Mouse (Mus musculus): ENCODE results near the gene Ralgds.
"Not testable (repeated sequence)": the region's sequence is repeated elsewhere in the genome, so short reads cannot be mapped to it uniquely, and the experiment has no call there.

The Ralgds gene

GRCm38 (mm10) chr2:28512798-28513401 is at the start of gene Ralgds:
TSS of gene Ralgds (plus strand) at chr2:28513125.
- DNase-seq (ENCODE audit: low spot score), result peak; percentile 31

- peak; percentile 67 for DNase-seq (ENCODE audit: low spot score)
These were observed 49.0 kb upstream of the Ralgds start for GRCm38 (mm10) chr2:28463919-28464318.

DNA sequence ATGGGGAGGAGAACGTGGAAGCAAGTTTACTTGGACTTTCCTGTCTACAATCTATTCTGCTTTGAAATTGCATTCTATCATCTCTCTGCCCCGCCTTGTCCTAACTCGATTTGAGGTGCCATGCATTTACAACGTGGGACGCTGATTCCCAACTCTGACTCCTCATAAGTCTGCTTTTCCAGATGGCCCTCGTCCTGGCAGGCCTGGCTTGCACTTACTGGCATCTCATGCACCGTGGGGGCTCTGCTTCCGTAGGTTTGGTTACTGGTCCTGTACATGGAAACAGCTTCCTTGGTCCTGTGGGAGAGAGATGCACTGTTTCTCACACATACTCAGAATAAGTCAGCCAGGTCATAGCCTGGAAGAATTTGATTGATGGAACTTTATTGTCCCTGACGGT is 48.0 kb upstream of the Ralgds start:
- DNase-seq (ENCODE audit: low spot score), result no peak

GRCm38 (mm10) chr2:28465836-28466518 is 46.9 kb upstream of the Ralgds start, which contains the start of gene 1700007K13Rik:
TSS of gene 1700007K13Rik (minus strand) at chr2:28466332.
- DNase-seq (ENCODE audit: low spot score), result peak; percentile 68

DNA sequence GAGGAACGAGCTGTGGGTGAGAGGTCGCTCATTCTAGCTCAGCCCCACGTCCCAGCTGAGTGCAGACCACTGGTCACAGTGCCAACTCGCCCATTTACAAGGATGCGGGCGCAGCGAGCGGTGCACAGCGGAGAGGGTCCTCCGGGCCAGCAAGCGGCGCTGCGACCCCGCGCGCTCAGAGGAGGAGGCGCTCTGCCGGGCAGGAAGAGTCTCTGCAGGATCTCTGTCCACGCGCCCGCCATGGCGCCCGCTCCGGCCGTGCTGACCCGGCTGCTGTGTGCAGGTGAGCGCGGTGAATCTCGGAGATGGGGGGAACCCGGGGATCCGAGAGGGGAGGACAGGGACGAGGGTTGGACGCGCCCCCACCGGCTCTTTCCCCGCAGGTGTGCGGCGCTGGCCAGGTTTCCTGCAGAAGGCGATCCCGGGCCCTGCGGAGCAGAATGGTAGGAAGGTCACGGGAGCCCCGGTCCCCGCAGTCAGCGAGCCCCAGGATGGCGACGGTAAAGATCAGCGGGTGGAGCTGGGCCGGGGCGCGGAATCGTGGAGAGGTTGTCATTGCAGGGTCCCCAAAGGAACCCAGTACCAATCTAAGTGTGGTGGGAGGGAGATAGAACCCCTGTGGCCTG is 45.0 kb upstream of the Ralgds start, which contains the start of gene Mrps2:
Mrps2 (plus strand) TSS at position 207 of the 626 bp plus-strand sequence.
- DNase-seq (ENCODE audit: low spot score), result peak; percentile 82

- DNase-seq (ENCODE audit: low spot score), result no peak
These were observed 44.3 kb upstream of the Ralgds start for GRCm38 (mm10) chr2:28468486-28469225.

GRCm38 (mm10) chr2:28469461-28469860 is 43.5 kb upstream of the Ralgds start:
- no peak for DNase-seq (ENCODE audit: low spot score)

DNA sequence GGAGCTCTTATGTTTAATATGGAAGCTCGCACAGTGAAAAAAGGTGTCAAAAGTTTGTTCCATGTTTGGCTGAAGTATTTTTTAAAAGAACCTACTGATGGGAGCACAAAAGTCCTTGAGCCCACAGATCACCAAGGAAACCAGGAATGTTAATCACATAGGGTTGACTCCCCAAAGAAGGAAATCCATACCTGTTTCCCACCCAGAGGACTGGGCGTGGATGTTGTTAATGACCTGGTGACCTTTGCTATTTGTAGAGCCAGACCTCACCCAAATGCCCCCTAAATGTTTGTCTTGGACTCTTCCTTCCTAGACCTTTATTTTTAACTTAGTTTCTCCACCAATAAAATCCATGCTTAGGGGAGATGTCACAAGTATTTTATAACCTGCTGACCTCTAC is 42.3 kb upstream of the Ralgds start:
- DNase-seq (ENCODE audit: low spot score), result no peak

- not testable (repeated sequence) for DNase-seq (ENCODE audit: low spot score)
These were observed 40.9 kb upstream of the Ralgds start for GRCm38 (mm10) chr2:28472011-28472410.

- DNase-seq (ENCODE audit: low spot score), result not testable (repeated sequence)
These were observed 34.9 kb upstream of the Ralgds start for GRCm38 (mm10) chr2:28477993-28478392.

DNA sequence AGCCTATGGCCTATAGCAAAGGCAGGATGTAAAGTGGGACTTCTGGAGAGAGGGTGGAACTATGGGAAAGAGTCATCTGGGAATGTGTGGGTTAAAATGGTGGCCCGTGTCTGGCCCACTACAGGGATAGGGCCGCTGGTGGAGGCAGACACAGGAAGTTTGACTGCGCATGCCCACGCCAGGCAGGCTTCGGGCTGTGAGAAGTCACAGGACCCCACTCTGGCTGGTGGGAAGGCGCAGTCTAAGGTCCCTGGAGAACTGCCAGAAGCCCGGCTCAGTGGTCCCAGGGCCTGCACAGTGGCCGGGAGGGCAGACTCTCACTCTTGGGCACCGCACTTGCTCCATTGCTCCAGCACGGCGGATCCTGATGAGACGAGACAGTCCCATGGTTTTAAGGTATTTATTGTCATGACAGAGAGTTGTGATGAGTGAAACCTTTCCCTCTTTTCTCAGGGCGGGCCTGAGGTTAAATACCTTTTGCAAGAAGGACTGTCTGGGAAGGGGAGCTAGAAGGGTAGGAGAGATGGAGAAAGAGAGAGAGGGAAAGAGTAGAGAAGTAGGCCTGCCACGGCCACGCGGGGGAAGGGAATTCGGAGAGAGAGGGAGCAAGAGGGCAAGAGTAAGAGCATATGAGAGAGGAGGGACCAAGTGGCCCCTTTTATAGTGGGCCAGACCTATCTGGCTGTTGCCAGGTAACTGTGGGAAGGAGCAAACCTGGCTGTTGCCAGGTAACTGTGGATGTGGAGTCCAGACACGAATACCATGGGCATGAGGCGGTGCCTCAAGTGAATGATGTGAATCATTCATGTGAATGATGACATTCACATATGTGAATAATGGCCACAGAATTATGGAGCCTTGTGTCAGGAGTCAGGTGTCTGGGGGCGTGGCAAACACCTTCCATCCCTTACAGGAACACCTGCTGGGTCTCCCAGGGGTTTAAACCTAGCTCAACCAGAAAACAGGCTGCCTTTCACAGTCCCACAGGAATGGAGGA is 33.4 kb upstream of the Ralgds start:
- no peak for DNase-seq (ENCODE audit: low spot score)

- no peak for DNase-seq (ENCODE audit: low spot score)
These were observed 29.1 kb upstream of the Ralgds start for GRCm38 (mm10) chr2:28483861-28484260.

DNA sequence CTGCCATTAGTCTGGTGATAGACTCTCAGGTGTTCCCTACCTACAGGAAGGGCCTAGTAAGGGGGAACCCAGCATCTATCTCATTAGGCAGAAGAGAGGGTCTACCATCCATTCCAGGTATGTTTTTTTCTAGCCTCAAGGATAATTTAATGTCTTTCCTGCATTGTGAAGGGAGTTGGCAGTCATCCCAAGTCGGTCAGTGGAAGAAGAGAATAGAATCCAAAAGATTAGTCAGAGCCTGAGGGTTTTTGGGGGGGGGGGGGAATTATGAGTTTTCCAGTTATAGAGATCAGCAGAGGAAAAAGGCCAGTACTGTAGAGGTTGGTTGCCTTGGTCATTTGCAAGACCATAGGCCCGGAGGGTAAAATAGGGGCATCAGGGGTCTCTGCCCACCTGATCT is 18.4 kb upstream of the Ralgds start:
- no peak for DNase-seq (ENCODE audit: low spot score)

DNA sequence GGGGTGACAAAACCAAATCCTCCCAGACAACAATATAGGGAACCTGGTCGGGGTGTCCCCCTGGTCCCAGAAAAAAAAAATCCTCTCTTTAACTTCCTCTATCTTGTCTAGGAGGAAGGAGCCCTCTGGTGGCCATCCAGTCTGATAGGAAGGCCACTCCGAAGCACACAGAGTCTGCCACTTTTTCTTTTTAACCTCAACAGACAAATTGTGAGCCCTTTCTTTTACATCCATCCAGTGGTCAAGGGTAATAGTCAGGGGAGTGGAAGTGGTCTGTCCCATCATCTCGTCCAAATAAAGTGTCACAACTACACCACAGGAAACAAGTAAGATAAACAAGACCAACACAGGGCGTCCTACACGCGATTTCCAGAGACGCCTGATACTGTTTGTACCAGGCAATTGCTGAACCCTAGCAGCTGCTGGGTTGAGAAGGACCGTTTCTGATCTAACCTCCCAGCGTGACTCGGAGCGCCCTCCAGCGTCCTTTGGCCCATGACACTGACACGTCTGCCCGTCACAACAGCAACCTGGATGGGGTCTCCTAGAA is 17.6 kb upstream of the Ralgds start:
- no peak for DNase-seq (ENCODE audit: low spot score)

- no peak for DNase-seq (ENCODE audit: low spot score)
These were observed 16.9 kb upstream of the Ralgds start for GRCm38 (mm10) chr2:28495801-28496595.

- no peak for DNase-seq (ENCODE audit: low spot score)
These were observed 16.3 kb upstream of the Ralgds start, which contains the start of gene Gbgt1 for GRCm38 (mm10) chr2:28496671-28497070. TSS of gene Gbgt1 (plus strand) at chr2:28496891.

DNA sequence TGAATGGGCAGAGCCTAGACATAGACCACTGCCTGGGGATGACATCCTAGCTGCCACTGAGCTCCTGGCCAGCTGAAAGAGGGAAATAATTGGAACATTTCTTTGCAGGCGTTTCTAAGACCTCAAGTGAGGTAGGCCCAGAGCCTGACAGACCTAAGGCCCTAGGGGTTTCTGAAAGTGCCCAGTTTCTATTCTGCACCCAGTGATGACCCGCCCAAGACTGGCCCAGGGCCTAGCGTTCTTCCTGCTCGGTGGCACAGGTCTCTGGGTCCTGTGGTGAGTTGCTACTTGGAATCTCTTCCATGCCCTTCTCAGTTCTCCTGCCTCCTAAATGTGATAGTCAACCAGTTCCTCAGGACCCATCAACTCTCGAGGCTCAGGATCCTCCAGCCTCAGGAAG is 15.4 kb upstream of the Ralgds start:
- no peak for DNase-seq (ENCODE audit: low spot score)

DNA sequence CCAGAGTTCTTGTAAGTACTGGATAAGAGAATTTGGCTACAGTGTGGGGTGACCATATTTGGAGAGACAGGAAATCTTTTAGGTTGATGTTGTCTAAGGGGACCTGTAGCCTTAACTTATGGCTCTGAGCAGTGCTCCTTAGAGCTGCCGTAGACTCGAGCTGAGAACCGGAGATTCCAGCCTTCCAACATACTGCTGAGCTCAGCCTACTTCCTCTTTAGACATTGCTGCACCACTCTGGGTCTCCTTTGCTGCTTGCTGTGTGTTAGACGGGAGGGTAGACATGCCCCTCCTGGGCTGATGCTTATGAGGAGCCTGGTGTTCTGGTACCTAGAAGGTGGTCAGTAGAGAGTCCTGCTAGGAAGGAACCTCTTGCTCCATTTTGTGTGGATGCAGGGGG is 14.5 kb upstream of the Ralgds start:
- DNase-seq (ENCODE audit: low spot score), result no peak

GRCm38 (mm10) chr2:28502987-28503386 is 9.9 kb upstream of the Ralgds start:
- no peak for DNase-seq (ENCODE audit: low spot score)

DNA sequence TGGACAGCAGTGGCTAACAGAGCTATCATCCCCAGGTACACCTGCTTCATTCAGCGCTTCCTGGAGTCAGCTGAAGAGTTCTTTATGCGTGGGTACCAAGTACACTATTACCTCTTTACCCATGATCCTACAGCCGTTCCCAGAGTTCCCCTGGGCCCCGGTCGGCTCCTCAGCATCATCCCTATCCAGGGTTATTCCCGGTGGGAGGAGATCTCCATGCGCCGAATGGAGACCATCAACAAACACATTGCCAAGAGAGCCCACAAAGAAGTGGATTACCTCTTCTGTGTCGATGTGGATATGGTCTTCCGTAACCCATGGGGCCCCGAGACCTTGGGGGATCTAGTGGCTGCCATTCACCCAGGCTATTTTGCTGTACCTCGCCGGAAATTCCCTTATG is 8.2 kb upstream of the Ralgds start:
- DNase-seq (ENCODE audit: low spot score), result no peak
